Mouse (Mus musculus) heart, postnatal 0 days (tissue): ENCODE results near the gene Cap2.

Source experiments
- CTCF ChIP-seq: IDR thresholded peaks from 2 replicates; pipeline ENCODE4 v1.5.1; 2016; ENCODE audit warnings: antibody characterized with exemption, control low read depth, low read depth
- EP300 ChIP-seq: IDR thresholded peaks from 2 replicates; pipeline ENCODE4 v1.6.1; 2016; ENCODE audit warnings: antibody characterized with exemption, low read depth

DNA sequence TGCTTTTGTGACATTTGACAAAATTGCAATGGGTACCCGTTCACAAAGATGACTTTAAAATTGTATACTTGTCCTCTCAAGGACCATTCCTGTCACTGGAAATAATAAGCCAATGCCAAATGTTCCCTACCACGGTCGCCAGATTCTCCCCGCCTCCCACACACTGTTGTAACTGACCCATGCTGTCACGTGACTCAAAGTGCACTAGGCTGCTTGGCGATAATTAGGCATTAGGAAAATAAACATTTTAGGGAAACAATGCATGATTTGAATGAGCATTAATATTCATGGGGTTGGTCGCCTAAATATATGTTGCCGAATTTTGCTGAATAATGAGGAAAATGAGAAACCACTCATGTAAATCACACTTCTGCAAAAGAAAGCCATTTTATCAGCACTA is 46.5 kb downstream of the Cap2 start:
- no peak for TF ChIP-seq CTCF
- no peak for TF ChIP-seq EP300
